Mouse (Mus musculus) embryo, embryonic 10.5 days (tissue): ENCODE measurements at regions not wholly inside any gene's neighbourhood (a gene's known extent, or its start where the extent isn't known, plus 50 kb on each side); places are given as distances from the start of the nearest gene placed in this dataset.

Experiments
- DNase-seq: peaks from one replicate; pipeline ENCODE4 v3.0.0-alpha.2; 2015; ENCODE audit warnings: low spot score

DNA sequence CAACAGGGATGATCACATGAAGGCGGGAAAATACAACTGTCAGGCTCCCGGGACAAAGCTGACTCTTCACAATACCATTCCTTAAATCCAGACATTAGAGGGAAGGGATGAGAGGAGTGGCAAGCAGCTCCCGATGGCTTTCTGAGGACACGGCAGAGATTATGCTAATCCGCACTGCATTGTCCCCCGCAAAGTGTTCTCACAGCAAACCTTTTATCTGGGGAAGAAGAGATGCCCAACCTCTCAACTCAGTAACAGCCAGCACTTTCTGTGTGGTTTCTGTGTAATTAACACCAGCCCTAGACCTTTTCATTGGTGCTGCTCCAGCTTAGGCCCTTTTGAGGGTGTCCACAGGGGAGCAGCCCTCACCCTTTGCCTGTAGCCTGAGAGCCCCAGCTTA is 137.9 kb downstream of the Barhl2 start:
- peak; percentile 63 for DNase-seq

- DNase-seq: no peak
Measured at GRCm38 (mm10) chr5:106318246-106318645, 139.7 kb downstream of the Barhl2 start.

DNA sequence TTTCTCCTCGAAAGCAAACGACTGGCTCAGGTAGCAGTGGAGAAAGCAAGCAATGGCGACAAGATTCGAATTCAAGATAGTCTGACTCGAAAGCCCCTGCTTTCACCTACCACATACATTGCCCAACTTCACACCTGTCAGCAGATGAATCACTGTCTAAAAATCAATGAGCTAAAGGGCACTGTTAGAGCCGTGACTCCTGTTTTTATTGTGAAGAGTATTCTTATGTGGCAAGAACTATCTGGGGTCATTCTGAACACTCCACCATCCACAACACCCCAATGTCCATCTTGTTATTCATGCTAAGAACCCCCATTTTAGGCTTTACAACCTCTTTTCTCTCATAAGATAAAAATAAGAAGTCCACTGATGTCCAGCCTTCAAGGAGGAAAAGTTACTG is 144.1 kb downstream of the Barhl2 start:
- no peak for DNase-seq

DNA sequence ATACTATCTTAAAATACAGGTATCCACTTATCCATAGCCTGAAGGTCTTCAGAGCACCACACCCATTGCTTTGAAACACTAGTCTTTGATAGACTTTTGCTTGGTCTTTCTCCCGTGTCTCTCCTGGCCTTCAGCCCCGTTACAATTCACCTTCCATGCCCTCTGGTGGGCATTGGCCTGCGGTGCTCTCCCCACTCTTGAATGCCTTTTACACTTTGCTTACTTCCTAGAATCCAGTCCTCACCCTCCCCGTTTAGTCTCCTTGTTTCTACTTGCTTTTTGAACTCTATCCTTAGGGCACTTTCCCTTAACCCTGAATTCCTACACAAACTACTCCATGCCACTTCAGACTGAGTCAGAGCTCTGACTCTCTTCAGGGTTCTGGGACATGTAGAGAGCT is 156.6 kb downstream of the Barhl2 start:
- no peak for DNase-seq

DNA sequence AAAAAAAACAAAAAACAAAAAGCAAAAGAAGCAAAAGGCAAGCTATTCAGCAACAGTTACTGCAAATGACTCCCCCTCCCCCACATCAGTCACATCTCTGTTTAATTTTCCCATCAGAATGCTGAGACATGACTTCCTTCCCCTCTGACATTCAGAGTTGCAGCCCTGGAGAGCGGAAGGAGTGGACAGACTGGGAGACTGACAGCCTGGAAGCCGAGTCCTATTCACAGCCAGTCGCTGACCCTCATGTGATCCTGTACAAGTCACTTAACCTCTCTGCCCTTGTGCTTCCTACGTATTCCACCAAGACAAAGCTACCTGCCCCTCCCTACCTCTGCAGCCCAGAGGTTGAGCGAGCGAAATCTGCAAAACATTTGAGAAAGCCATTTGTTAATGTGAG is 161.2 kb downstream of the Barhl2 start:
- peak; percentile 56 for DNase-seq

GRCm38 (mm10) chr5:106295993-106296392 is 162.0 kb downstream of the Barhl2 start:
- no peak for DNase-seq

- peak; percentile 62 for DNase-seq
Measured at GRCm38 (mm10) chr5:106295538-106295937, 162.4 kb downstream of the Barhl2 start.

GRCm38 (mm10) chr5:106292387-106293229 is 165.4 kb downstream of the Barhl2 start:
- DNase-seq: no peak

GRCm38 (mm10) chr5:106285152-106285551 is 172.8 kb downstream of the Barhl2 start:
- peak; percentile 30 for DNase-seq

GRCm38 (mm10) chr5:106284731-106285130 is 173.2 kb downstream of the Barhl2 start:
- DNase-seq: peak; percentile 32

- DNase-seq: no peak
Measured at GRCm38 (mm10) chr5:106282646-106283045, 175.3 kb downstream of the Barhl2 start.

DNA sequence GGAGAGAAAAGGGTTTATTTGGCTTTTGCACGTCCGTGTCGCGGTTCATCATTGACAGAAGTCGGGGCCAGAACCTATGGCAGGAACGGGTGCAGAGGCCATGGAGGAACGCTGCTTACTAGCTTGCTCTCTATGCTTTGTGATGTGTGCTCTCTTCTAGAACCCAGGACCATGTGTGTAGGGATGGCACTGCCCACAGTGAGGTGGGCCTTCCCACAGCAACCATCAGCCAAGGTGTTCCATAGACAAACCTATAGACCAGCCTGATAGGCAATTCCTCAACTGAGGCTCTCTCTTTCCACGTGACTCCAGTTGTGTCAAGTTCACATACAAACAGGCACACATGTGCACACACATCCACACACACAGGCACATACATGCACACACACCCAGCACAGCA is 180.2 kb downstream of the Barhl2 start:
- DNase-seq: no peak

GRCm38 (mm10) chr5:106277231-106277630 is 180.7 kb downstream of the Barhl2 start:
- no peak for DNase-seq

GRCm38 (mm10) chr5:106276186-106276585 is 181.8 kb downstream of the Barhl2 start:
- peak; percentile 42 for DNase-seq

DNA sequence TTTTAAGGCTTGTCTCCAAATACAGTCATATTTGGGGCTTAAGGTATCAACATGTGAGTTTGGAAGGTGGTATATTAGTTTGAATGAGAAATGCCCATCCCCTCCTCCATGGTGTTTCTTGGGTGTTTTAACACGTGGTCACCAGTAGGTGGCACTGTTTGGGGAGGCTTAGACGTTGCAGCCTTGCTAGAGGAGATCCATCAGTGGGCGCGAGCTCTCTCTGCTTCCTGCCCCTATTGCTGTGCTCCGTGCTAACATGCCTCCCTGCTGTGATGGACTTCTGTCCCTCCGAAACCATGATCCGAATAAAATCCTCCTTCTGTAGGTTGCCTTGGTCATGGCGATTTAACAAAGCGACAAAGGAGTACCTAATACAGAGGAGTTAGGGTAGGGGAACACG is 183.3 kb downstream of the Barhl2 start:
- DNase-seq: peak; percentile 68

- no peak for DNase-seq
Measured at GRCm38 (mm10) chr5:106264536-106264935, 193.4 kb downstream of the Barhl2 start.

- no peak for DNase-seq
Measured at GRCm38 (mm10) chr5:106257179-106257578, 200.8 kb downstream of the Barhl2 start.

DNA sequence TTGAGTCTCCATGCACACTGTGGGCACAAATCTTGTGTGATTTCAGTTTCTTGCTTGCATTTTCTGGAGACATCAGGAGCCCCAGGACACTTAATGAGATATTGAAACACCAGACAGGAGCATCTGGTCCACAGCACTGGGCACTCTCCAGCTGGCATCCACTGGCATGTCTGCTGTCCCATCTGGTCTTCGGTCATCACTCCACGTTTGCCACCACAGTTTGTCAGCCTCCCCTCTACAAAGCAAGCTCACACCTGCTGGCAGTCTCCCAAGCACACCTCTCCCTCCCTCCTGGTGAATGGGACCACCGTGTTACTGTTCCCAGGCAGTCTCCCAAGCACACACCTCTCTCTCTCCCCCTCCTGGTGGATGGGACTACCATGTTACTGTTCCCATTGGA is 228.8 kb downstream of the Barhl2 start:
- no peak for DNase-seq

GRCm38 (mm10) chr5:106224141-106224540 is 233.8 kb downstream of the Barhl2 start:
- DNase-seq: no peak

DNA sequence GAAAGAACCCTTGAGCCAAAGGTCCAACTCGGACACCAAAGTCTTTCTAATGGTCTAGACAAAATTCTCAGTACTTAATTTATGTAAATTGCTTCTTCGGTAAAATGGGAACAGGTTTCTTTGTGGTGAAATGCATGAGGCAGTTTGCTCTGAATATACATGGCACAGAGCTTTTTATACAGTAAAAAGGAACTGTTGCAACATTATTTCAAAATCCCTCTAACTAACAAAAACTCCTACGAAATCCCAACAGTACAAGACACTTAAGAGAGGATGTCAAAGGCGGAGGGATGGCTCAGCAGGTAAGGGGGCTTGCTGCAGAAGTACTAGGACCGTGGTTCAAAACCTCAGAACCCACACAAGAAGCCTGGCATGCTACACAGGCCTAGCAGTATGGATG is 248.4 kb downstream of the Barhl2 start:
- no peak for DNase-seq

GRCm38 (mm10) chr5:106207706-106208105 is 250.3 kb downstream of the Barhl2 start:
- DNase-seq: no peak

GRCm38 (mm10) chr5:106205724-106206123 is 252.2 kb downstream of the Barhl2 start:
- DNase-seq: peak; percentile 42

- no peak for DNase-seq
Measured at GRCm38 (mm10) chr5:106200631-106201030, 257.3 kb downstream of the Barhl2 start.

- DNase-seq: no peak
Measured at GRCm38 (mm10) chr5:106199061-106199460, 258.9 kb downstream of the Barhl2 start.
